Mouse (Mus musculus) embryo, embryonic 9.5 days (tissue): ENCODE measurements around the gene Pfn4.
"Not testable (repeated sequence)": the region's sequence is repeated elsewhere in the genome, so short reads cannot be mapped to it uniquely, and the experiment has no call there.

ENCODE experiments used
- DNase-seq: peaks from one replicate; pipeline ENCODE4 v3.0.0-alpha.2; 2017; ENCODE audit errors: extremely low spot score

Gene Pfn4

DNA sequence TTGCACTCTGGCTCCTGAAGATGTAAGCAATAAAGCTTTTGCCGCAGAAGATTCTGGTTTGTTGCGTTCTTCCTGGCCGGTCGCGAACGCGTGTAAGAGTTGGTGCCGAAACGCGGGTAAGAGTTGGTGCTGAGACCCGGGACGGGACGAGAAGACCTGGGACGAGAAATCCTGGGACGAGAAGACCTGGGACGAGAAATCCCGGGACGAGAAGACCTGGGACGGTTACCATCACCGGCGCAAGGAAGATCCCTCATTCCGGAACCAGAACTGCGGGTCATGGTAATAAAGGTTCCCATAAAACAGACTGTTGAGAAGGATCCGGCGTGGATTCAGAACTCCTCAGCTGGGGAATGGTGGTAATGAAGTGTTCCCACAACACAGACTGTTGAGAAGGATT is 19.3 kb downstream of the Pfn4 start:
- not testable (repeated sequence) for DNase-seq

DNA sequence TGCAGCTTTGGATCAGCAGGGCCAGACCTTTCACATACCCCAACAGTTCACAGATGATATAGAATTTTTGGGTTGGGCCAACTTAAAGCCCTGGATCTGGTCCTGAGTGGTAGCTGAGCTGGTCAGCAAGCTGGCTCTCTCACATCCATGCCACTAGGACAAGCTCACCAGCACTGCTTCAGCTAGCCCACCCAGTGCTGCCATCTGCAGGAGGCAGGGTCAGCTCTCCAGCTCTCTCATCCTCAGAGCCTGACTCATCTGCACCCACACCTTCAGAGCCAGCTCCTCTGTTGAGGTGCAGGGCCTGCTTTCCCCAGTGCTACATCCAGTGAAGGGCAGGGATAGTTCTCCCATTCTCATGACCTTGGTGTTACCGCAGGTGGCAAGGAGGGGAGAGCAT is 24.9 kb downstream of the Pfn4 start:
- peak; percentile 9 for DNase-seq

DNA sequence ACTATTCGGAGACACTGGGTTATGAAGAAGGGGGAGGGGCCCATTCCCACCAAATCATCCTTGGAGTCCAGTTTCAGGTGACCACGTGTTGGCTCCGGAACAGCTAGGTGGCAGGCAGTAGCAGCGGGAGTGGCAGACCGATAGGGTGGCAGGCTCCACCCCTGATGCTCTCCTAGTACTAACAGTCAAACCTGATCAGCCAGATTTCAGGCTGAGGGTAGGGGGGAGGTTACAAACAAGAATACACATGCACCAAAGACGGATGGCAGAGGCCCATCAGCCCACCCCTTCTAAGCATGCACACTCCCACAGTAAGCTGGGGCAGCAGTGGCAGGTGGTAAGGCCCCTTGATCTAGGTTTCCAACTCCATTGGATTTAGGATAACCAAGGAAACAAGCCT is 28.6 kb downstream of the Pfn4 start:
- not testable (repeated sequence) for DNase-seq

DNA sequence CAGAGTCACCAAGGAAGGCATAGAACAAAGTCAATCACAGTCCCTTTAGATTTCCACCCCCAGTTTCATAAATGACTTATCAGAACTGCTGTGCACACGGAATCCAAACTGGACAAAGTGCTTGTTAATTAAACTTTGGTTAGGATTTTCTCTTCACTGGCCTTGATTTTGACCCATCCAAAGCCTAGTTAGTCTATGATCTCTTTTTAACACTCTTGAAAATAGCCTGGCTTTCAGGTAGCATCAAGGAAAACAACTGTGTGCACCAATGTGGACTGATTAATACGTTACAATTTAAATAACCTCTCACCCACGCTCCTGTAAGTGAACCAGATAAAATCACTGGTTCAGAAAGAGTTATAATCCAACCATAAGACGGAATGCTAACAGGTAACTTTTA is 42.2 kb downstream of the Pfn4 start:
- DNase-seq: no peak

DNA sequence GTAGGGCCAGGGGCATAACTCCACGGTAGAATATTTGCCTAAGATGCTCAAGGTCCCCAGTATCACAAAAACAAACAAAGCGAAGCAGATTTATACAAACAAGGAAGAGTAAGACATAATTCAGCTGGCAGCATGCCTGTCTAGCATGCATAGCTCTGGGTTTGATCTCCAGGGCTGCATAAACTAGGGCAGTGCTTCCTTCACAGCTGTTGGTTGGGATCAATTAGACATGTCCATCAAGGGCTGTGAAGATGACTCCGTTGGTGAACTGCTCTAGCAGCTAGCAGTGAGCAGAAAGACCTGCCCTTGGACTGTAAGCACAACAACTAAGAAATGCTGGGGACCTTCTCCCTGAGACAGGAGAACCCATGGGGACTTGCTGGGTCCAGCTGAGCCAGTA is 42.9 kb downstream of the Pfn4 start:
- DNase-seq: no peak

DNA sequence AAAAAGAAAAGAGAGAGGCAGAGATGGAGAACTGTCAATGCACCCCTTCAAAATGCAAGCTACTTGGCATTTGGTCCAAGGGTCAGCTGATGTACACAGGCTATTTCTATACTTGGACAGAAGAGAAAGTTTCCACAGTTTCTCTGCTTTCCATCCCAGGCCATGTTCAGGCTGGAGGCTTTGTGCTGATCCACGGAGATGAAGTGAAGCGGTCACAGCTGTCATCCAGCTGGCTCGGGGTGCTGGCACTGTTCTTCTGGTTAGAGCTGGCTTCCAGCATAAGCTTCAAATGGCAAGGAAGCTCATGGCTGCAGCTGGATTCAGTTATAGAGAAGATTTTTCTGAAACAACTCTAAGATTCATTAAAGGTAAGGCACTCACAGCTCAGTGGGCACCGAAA is 44.8 kb downstream of the Pfn4 start:
- no peak for DNase-seq

DNA sequence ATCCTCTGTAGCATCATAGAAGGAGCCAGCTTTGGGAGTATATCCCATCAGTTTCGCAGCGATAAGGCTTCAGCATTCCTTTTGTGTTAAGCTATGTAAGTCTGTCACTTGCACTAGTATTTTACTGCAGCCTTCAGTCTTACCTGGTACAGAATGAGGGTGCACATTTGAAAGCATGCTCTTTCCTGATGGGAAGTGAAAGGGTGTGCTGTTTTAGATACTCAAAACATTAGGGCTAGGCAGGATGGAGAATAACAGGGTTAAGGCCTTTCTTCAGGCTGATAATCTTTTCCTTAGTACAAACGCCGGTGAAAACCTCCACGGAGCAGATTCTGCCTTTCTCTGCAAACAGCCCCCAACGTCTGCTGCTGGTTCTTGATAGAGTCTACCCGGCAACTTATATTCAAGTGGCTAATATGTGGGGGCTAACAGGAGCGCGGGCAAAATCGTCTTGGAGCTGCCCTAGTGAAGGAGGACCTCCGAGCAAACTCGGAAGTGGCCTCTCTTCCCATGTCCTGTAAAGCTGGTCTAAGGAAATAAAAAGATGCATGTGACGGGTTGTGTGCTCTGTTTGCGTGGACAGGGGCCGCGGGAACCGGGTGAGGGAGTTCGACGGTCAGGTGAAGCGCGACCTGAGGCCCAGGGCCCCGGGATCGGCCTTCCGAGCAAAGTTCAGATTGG is 48.0 kb downstream of the Pfn4 start:
- peak; percentile 11 for DNase-seq

DNA sequence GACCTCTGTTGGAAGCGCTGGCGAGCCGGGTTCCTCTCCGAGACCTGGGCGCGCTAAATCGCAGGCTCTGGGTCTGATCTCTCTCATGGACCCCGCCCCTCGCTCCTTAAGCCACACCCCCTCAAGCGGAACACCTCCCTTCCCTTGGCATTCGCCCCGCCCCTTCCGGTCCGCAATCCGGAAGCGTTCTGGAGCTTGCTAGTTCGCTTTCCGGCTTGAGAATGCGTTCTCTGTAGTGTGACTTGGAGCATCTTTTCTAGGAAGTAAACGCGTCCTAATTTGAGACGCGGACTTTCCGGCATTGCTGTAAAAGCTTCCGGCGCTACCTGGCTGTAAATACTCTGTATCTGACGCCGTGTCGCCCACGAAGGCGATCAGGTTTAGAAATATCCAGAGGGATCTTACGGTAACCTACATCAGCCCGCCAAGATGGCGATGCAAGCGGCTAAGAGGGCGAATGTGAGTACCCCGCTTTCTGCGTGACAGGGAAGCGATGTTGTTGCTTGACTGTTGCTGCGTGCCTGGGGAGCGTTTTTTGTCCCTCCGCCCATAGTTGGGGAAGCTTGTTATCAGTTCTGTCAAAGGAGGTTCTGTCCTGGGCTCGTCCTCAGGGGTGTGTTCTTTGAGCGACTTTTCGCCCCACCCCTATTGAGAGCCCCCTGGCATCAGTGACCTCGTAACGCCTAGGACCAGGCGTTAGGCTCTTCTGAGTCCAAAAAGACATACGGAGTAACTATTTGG is 48.7 kb downstream of the Pfn4 start, which contains the start of gene Sf3b6:
Sf3b6 (plus strand) TSS at position 184 of the 741 bp plus-strand sequence.
- DNase-seq: peak; percentile 98

DNA sequence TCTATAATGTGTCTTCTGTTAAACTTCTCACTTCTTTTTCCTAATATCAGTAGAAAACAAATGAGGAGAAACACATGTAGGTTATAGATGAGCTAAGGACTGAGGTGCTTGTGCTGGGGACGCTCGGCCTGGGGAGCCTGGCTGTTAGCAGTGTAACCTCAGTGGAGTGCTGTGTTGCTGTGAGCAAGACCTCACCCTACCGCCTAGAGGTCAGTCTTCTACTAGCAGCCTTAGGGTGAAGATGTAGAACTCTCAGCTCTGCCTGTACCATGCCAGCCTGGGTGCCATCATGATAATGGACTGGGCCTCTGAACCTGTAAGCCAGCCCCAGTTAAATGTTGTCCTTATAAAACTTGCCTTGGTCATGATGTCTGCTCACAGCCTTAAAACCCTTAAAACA is 58.4 kb downstream of the Pfn4 start:
- no peak for DNase-seq
